27 mouse cellular contexts compared by ENCODE assay signal in genomic region chr1:180349090-180349489, GRCm38 (mm10). TPM values are rescaled to one million over a fixed set of nuclear protein-coding genes. Genes with fewer than 3 reads are reported as not detected.
DNase-seq lines count a peak whose midpoint lies in the region; ATAC-seq and TF ChIP-seq lines count a peak whose summit lies in the region.
"Had no signal": no experiment of that assay in that cellular context is flagged by ENCODE, and none has a peak within 500 bp of the region (broad histone marks: within the 10 kb centered on the region; RNA-seq: fewer than 3 reads in every experiment).

No protein-coding gene starts in this region.

- no peak overlapping the region for H3K4me2 ChIP-seq in limb, embryonic 13.5 days (replicated peaks)
- no peak overlapping the region for H3K4me2 ChIP-seq in liver, embryonic 12.5 days
- no peak overlapping the region for H3K4me2 ChIP-seq in liver, embryonic 15.5 days
- H3K4me2 ChIP-seq: embryonic facial prominence, embryonic 13.5 days; forebrain, embryonic 12.5 days; forebrain, embryonic 15.5 days; heart, embryonic 11.5 days; hindbrain, embryonic 12.5 days had no signal

- no peaks in the 10 kb centered on the region for H3K27me3 ChIP-seq in MEL (ENCODE audit: control insufficient read depth in 1 of 2, insufficient read depth in 2 of 2, low read length in 2 of 2)
- H3K27me3 ChIP-seq in limb, embryonic 13.5 days: no peaks in the 10 kb centered on the region
- no peaks in the 10 kb centered on the region for H3K27me3 ChIP-seq in liver, embryonic 12.5 days (replicated peaks)
- H3K27me3 ChIP-seq in liver, embryonic 15.5 days: no peaks in the 10 kb centered on the region
- H3K27me3 ChIP-seq: embryonic facial prominence, embryonic 13.5 days; forebrain, embryonic 12.5 days; forebrain, embryonic 15.5 days; hindbrain, embryonic 12.5 days had no signal

- H3K4me1 ChIP-seq in MEL (ENCODE audit: control insufficient read depth in 1 of 2, insufficient read depth in 2 of 2, low read length in 2 of 2): peaks cover 0 to 5% of the 10 kb centered on the region in 2 experiments; a peak in 2 of 4 replicates
- H3K4me1 ChIP-seq in limb, embryonic 13.5 days: peaks cover 49% of the 10 kb centered on the region
- H3K4me1 ChIP-seq in liver, embryonic 12.5 days: peaks cover 45% of the 10 kb centered on the region
- peaks cover 14% of the 10 kb centered on the region; the same call in 1 of the 2 replicates for H3K4me1 ChIP-seq in liver, embryonic 15.5 days (replicated peaks)
- H3K4me1 ChIP-seq: forebrain, embryonic 15.5 days had no signal

- H3K4me3 ChIP-seq in MEL (ENCODE audit: control insufficient read depth in 1 of 2, insufficient read depth in 1 of 2, low read depth in 2 of 2, low read length in 2 of 2): no peak overlapping the region
- no peak overlapping the region for H3K4me3 ChIP-seq in limb, embryonic 13.5 days
- no peak overlapping the region for H3K4me3 ChIP-seq in liver, embryonic 12.5 days
- H3K4me3 ChIP-seq in liver, embryonic 15.5 days (replicated peaks): no peak overlapping the region
- H3K4me3 ChIP-seq: embryonic facial prominence, embryonic 10.5 days; embryonic facial prominence, embryonic 13.5 days; erythroblast, embryonic 14.5 days; forebrain, embryonic 12.5 days; forebrain, embryonic 15.5 days; hindbrain, embryonic 12.5 days had no signal

- no peaks in the 10 kb centered on the region for H3K9me3 ChIP-seq in MEL (replicated peaks; ENCODE audit: insufficient read depth, low read length)
- H3K9me3 ChIP-seq in limb, embryonic 13.5 days: no peaks in the 10 kb centered on the region
- H3K9me3 ChIP-seq in liver, embryonic 12.5 days (replicated peaks): no peaks in the 10 kb centered on the region
- H3K9me3 ChIP-seq in liver, embryonic 15.5 days (replicated peaks): no peaks in the 10 kb centered on the region
- H3K9me3 ChIP-seq: embryonic facial prominence, embryonic 10.5 days; embryonic facial prominence, embryonic 13.5 days; forebrain, embryonic 12.5 days; forebrain, embryonic 15.5 days; hindbrain, embryonic 12.5 days had no signal

- no peak for TF ChIP-seq EP300 in MEL (IDR thresholded peaks at IDR 0.05; ENCODE audit: low read depth in 1 of 2, low read length in 2 of 2)

- peaks cover 0 to 1% of the 10 kb centered on the region in 2 experiments; a peak in 2 of 4 replicates for H3K36me3 ChIP-seq in MEL (ENCODE audit: control insufficient read depth in 1 of 2, insufficient read depth in 2 of 2, low read length in 2 of 2)
- H3K36me3 ChIP-seq in limb, embryonic 13.5 days: no peaks in the 10 kb centered on the region
- no peaks in the 10 kb centered on the region for H3K36me3 ChIP-seq in liver, embryonic 12.5 days
- H3K36me3 ChIP-seq in liver, embryonic 15.5 days (replicated peaks): no peaks in the 10 kb centered on the region
- H3K36me3 ChIP-seq: embryonic facial prominence, embryonic 10.5 days; embryonic facial prominence, embryonic 13.5 days; forebrain, embryonic 12.5 days; forebrain, embryonic 15.5 days; hindbrain, embryonic 12.5 days had no signal

- ATAC-seq in limb, embryonic 13.5 days (ENCODE audit: low FRiP score, low read depth): no peak
- ATAC-seq in liver, embryonic 12.5 days: peak; percentile 60; the same call in 1 of the 2 replicates
- ATAC-seq in liver, embryonic 15.5 days (ENCODE audit: insufficient read depth): peak; percentile 42
- ATAC-seq: activated CD4-positive, CD25-positive, alpha-beta regulatory T cell, adult 4 months; CD4-positive, CD25-positive, alpha-beta regulatory T cell, adult 4 months; forebrain, embryonic 15.5 days had no signal

- no peak for TF ChIP-seq RAD21 in MEL (IDR thresholded peaks at IDR 0.05; ENCODE audit: low read depth, low read length)

- TF ChIP-seq CTCF in MEL (IDR thresholded peaks at IDR 0.05 in 2 of 3, conservative IDR thresholded peaks at IDR 0.05 in 1 of 3; ENCODE audit: control insufficient read depth in 1 of 3, insufficient read depth in 1 of 3, low read depth in 2 of 3, low read length in 3 of 3, poor library complexity in 1 of 3, severe bottlenecking in 1 of 3): no peak

- H3K79me2 ChIP-seq in MEL (ENCODE audit: control insufficient read depth, insufficient read depth, low read length, poor library complexity): 0 out of 2 replicates have a peak, but pooled peaks cover 2% of the 10 kb centered on the region

- peak; percentile 30 for DNase-seq in MEL (ENCODE audit: low read depth, low spot score)
- DNase-seq in frontal cortex, postnatal 25 days (ENCODE audit: low spot score in 2 of 2): no peak
- DNase-seq in kidney, adult 9 months: no peak
- DNase-seq in retina, embryonic 14.5 days (ENCODE audit: low spot score): no peak
- no peak for DNase-seq in right cerebral cortex, postnatal 4 days
- DNase-seq: adrenal gland, adult 8-10 months; adrenal gland, postnatal 25 days; cerebellum, adult 11-12 months; cerebellum, adult 8-10 months; cerebellum, postnatal 10 days; cerebellum, postnatal 36 days; embryo, embryonic 11 days; gastrocnemius, postnatal 10 days; gastrocnemius, postnatal 36 days; heart, adult 11 months had no signal

- TF ChIP-seq POLR2A in MEL (IDR thresholded peaks at IDR 0.05; ENCODE audit: control insufficient read depth in 1 of 2, insufficient read depth in 1 of 2, low read depth in 1 of 2, low read length in 2 of 2, poor library complexity in 1 of 2): no peak

- no peak overlapping the region for H3K27ac ChIP-seq in MEL (ENCODE audit: control insufficient read depth, low read depth, low read length)
- peak overlapping the region; percentile 15; the same call in 1 of the 2 replicates for H3K27ac ChIP-seq in limb, embryonic 13.5 days
- no peak overlapping the region for H3K27ac ChIP-seq in liver, embryonic 12.5 days
- no peak overlapping the region for H3K27ac ChIP-seq in liver, embryonic 15.5 days (replicated peaks)
- H3K27ac ChIP-seq: embryonic facial prominence, embryonic 10.5 days; embryonic facial prominence, embryonic 13.5 days; forebrain, embryonic 12.5 days; forebrain, embryonic 15.5 days; hindbrain, embryonic 12.5 days had no signal

- no peak overlapping the region for H3K9ac ChIP-seq in MEL (ENCODE audit: control insufficient read depth, low read depth, low read length, poor library complexity, severe bottlenecking)
- H3K9ac ChIP-seq in limb, embryonic 13.5 days: no peak overlapping the region
- no peak overlapping the region for H3K9ac ChIP-seq in liver, embryonic 12.5 days
- no peak overlapping the region for H3K9ac ChIP-seq in liver, embryonic 15.5 days
- H3K9ac ChIP-seq: embryonic facial prominence, embryonic 13.5 days; forebrain, embryonic 12.5 days; forebrain, embryonic 15.5 days; hindbrain, embryonic 12.5 days had no signal

TF ChIP-seq in MEL, 35 proteins besides CTCF, POLR2A, EP300 and RAD21:
- no peak for TF ChIP-seq POLR2AphosphoS2 (IDR thresholded peaks at IDR 0.05; ENCODE audit: low read length)
- no peak for TF ChIP-seq BHLHE40 (IDR thresholded peaks at IDR 0.05; ENCODE audit: borderline replicate concordance, low read depth, low read length)
- TF ChIP-seq SMC3 (IDR thresholded peaks at IDR 0.05; ENCODE audit: low read depth, low read length): no peak
- TF ChIP-seq CHD2 (IDR thresholded peaks at IDR 0.05; ENCODE audit: low read length): no peak
- TF ChIP-seq ELF1 (IDR thresholded peaks at IDR 0.05; ENCODE audit: low read depth, low read length): no peak
- TF ChIP-seq ZKSCAN1 (IDR thresholded peaks at IDR 0.05; ENCODE audit: low read depth, low read length): no peak
- no peak for TF ChIP-seq ETS1 (IDR thresholded peaks at IDR 0.05; ENCODE audit: low read depth, low read length)
- no peak for TF ChIP-seq MEF2A (IDR thresholded peaks at IDR 0.05; ENCODE audit: extremely low read depth, insufficient replicate concordance, low read depth, low read length, poor library complexity, severe bottlenecking)
- no peak for TF ChIP-seq MXI1 (IDR thresholded peaks at IDR 0.05; ENCODE audit: low read depth, low read length)
- no peak for TF ChIP-seq USF1 (IDR thresholded peaks at IDR 0.05; ENCODE audit: low read depth, low read length)

RNA-seq across cellular contexts. Expression of gene Itpkb, which starts 18.8 kb away (rescaled TPM):
- 3.4 and 3.7 TPM in 2 replicates for total RNA-seq in MEL (2012; rRNA removed)
- polyA plus RNA-seq in MEL (2012; ENCODE audit: insufficient read depth in 1 of 2, insufficient read length in 2 of 2, low read depth in 1 of 2, low replicate concordance in 2 of 2, missing spikeins in 1 of 2): 1 to 10 TPM in 1 of 2 experiments, not detected in 1; 9.2 TPM
- polyA plus RNA-seq in limb, embryonic 13.5 days (2015; fragmentation: Nextera tagmentation; extraction: Ambion mirVana): 9.5 and 10.1 TPM in 2 replicates
- 4.0 and 4.3 TPM in 2 replicates for polyA plus RNA-seq in liver, embryonic 12.5 days (2016; fragmentation: Nextera tagmentation; extraction: Ambion mirVana)
- polyA plus RNA-seq in liver, embryonic 15.5 days (2015; fragmentation: Nextera tagmentation; extraction: Ambion mirVana): 1.3 and 1.6 TPM in 2 replicates
